Mouse (Mus musculus): ENCODE results near the gene Meis1. TPM values are rescaled to one million over a fixed set of nuclear protein-coding genes. Genes with fewer than 3 reads are reported as not detected.

Gene Meis1
- polyA plus RNA-seq, 2 experiments: 5.6 to 6.2 TPM

GRCm38 (mm10) chr11:19026581-19027561 lies 8.1 kb upstream of the Meis1 start:
- WGBS (ENCODE audit: insufficient replicate concordance): under 1% methylated on average over 58 of the region's 58 CpGs
- TF ChIP-seq CTCF (IDR thresholded peaks at IDR 0.05; ENCODE audit: low read depth): no peak
- no peak for TF ChIP-seq EP300 (IDR thresholded peaks at IDR 0.05; ENCODE audit: low read depth)
- ATAC-seq (ENCODE audit: insufficient read depth): peak; percentile 58
- Histone ChIP-seq H3K27ac (no peak overlapping the region), H3K4me3 (ENCODE audit: insufficient read depth in 1 of 2, low read depth in 2 of 2, low read length in 2 of 2) (peak overlapping the region; percentile 35 to 44), H3K4me2 (ENCODE audit: low read depth) (peak overlapping the region; percentile 70), H3K9ac (replicated peaks) (peak overlapping the region; percentile 41), H3K36me3 (replicated peaks; ENCODE audit: control insufficient read depth, insufficient read depth, low read depth) (no peaks in the 10 kb centered on the region), H3K4me1 (replicated peaks; ENCODE audit: control insufficient read depth in 2 of 2, insufficient read depth in 2 of 2, low read length in 1 of 2) (peaks cover 0 to 4% of the 10 kb centered on the region in 2 experiments; a peak in 1 of 4 replicates), H3K27me3 (ENCODE audit: control insufficient read depth, insufficient read depth, low read length) (peaks cover 15% of the 10 kb centered on the region), H3K9me3 (ENCODE audit: control insufficient read depth, low read length) (no peaks in the 10 kb centered on the region)
- DNase-seq (ENCODE audit: low read depth in 3 of 3, low spot score in 3 of 3): no peak

- H3K9ac ChIP-seq (replicated peaks): no peak overlapping the region
- H3K4me3 ChIP-seq (ENCODE audit: insufficient read depth in 1 of 2, low read depth in 2 of 2, low read length in 2 of 2): peak overlapping the region in 1 of 2 experiments; percentile 44; a peak in 1 of 4 replicates
- H3K27me3 ChIP-seq (ENCODE audit: control insufficient read depth, insufficient read depth, low read length): peaks cover 20% of the 10 kb centered on the region
Observed at GRCm38 (mm10) chr11:19025976-19026520, 7.3 kb upstream of the Meis1 start.

GRCm38 (mm10) chr11:19024496-19025265 lies 5.9 kb upstream of the Meis1 start:
- Histone ChIP-seq H3K9ac (replicated peaks) (no peak overlapping the region), H3K36me3 (replicated peaks; ENCODE audit: control insufficient read depth, insufficient read depth, low read depth) (no peaks in the 10 kb centered on the region), H3K27ac (no peak overlapping the region), H3K4me1 (replicated peaks; ENCODE audit: control insufficient read depth in 2 of 2, insufficient read depth in 2 of 2, low read length in 1 of 2) (peaks cover 0 to 11% of the 10 kb centered on the region in 2 experiments; a peak in 2 of 4 replicates), H3K4me2 (ENCODE audit: low read depth) (no peak overlapping the region), H3K9me3 (ENCODE audit: control insufficient read depth, low read length) (no peaks in the 10 kb centered on the region), H3K4me3 (ENCODE audit: insufficient read depth in 1 of 2, low read depth in 2 of 2, low read length in 2 of 2) (no peak overlapping the region), H3K27me3 (ENCODE audit: control insufficient read depth, insufficient read depth, low read length) (peaks cover 33% of the 10 kb centered on the region)
- DNase-seq (ENCODE audit: low read depth in 3 of 3, low spot score in 3 of 3) (no peak), ATAC-seq (ENCODE audit: insufficient read depth) (no peak)
- 28% methylated on average over 8 of the region's 8 CpGs for WGBS (ENCODE audit: insufficient replicate concordance)
- no peak for TF ChIP-seq EP300 (IDR thresholded peaks at IDR 0.05; ENCODE audit: low read depth)
- TF ChIP-seq CTCF (IDR thresholded peaks at IDR 0.05; ENCODE audit: low read depth): peak; percentile 14; the same call in 1 of the 2 replicates

More at GRCm38 (mm10) chr11:19025976-19026520, 7.3 kb upstream of the Meis1 start:
- TF ChIP-seq CTCF (IDR thresholded peaks at IDR 0.05; ENCODE audit: low read depth) (no peak), EP300 (IDR thresholded peaks at IDR 0.05; ENCODE audit: low read depth) (no peak)
- Histone ChIP-seq H3K9me3 (ENCODE audit: control insufficient read depth, low read length) (no peaks in the 10 kb centered on the region), H3K36me3 (replicated peaks; ENCODE audit: control insufficient read depth, insufficient read depth, low read depth) (no peaks in the 10 kb centered on the region), H3K4me1 (replicated peaks; ENCODE audit: control insufficient read depth in 2 of 2, insufficient read depth in 2 of 2, low read length in 1 of 2) (peaks cover 0 to 7% of the 10 kb centered on the region in 2 experiments; a peak in 2 of 4 replicates), H3K27ac (no peak overlapping the region), H3K4me2 (ENCODE audit: low read depth) (peak overlapping the region; percentile 70)
- 9% methylated on average over 11 of the region's 11 CpGs for WGBS (ENCODE audit: insufficient replicate concordance)
- ATAC-seq (ENCODE audit: insufficient read depth) (no peak), DNase-seq (ENCODE audit: low read depth in 3 of 3, low spot score in 3 of 3) (no peak)

- Histone ChIP-seq H3K36me3 (replicated peaks; ENCODE audit: control insufficient read depth, insufficient read depth, low read depth) (no peaks in the 10 kb centered on the region), H3K9ac (replicated peaks) (no peak overlapping the region), H3K4me2 (ENCODE audit: low read depth) (no peak overlapping the region), H3K9me3 (ENCODE audit: control insufficient read depth, low read length) (no peaks in the 10 kb centered on the region), H3K27me3 (ENCODE audit: control insufficient read depth, insufficient read depth, low read length) (peaks cover 42% of the 10 kb centered on the region), H3K4me3 (ENCODE audit: insufficient read depth in 1 of 2, low read depth in 2 of 2, low read length in 2 of 2) (no peak overlapping the region), H3K4me1 (replicated peaks; ENCODE audit: control insufficient read depth in 2 of 2, insufficient read depth in 2 of 2, low read length in 1 of 2) (peaks cover 0 to 11% of the 10 kb centered on the region in 2 experiments; a peak in 2 of 4 replicates), H3K27ac (no peak overlapping the region)
- ATAC-seq (ENCODE audit: insufficient read depth): no peak
- DNase-seq (ENCODE audit: low read depth in 3 of 3, low spot score in 3 of 3): no peak
- 39% methylated on average over 5 of the region's 5 CpGs for WGBS (ENCODE audit: insufficient replicate concordance)
- TF ChIP-seq EP300 (IDR thresholded peaks at IDR 0.05; ENCODE audit: low read depth): no peak
- no peak for TF ChIP-seq CTCF (IDR thresholded peaks at IDR 0.05; ENCODE audit: low read depth)
Observed at GRCm38 (mm10) chr11:19023356-19023755, 4.6 kb upstream of the Meis1 start.
